Mouse (Mus musculus) central nervous system, embryonic 14 days (tissue): ENCODE data around the gene Carmil3. TPM values are rescaled to one million over a fixed set of nuclear protein-coding genes. Genes with fewer than 3 reads are reported as not detected.

ENCODE experiments used
- polyA plus RNA-seq: library from polyadenylated mRNA; depleted of rRNA; stranded (reverse); fragments of >200 nt; gene quantifications from 2 replicates; pipeline ENCODE4 v1.2.3, GENCODE M21; 2012; rRNA removed

Carmil3 gene
- 195 and 238 TPM in 2 replicates for polyA plus RNA-seq

DNA sequence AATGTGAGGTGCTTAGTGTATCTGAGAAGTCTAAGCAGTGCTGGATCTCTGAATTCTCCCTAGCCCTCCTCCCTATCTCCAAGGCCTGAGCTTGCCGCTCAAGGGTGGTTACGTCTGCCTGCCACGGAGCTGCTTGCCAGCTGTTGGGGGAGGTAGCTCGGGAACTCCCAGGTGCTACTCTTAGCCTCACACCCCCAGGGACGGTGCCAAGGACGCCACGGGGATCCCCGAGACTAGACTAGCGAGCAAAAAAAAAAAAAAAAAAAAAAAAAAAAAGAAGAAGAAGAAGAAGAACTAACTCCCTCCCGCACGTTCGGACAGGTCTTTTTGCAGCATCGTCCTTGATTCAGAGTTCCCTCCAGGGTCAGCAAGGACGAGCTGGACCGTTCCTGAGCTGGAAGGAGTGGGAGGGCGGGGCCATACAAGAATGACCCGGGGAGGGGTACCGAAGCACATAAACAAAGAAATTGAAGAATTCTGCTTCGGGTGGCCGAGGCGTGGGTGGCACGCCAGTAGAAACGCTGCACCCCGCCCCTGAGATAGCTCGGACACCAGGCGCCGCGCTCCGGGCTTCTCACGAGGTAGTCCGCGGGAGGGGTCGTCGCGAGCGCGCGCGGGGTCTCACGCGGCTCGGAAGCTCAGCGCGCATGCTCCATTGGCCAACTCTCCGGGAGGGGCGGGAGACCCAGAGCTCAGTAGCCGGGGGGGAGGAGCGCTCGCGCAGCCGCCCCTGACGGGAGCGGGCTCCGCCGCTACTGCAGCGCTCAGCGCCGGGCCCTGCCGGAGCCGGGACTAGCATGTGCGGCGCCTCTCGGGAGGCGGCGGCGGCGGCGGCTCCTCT is at the start of gene Carmil3:
TSS of gene Carmil3 (plus strand) at position 291 of the 841 bp plus-strand sequence.

GRCm38 (mm10) chr14:55478651-55479599 is 11.5 kb upstream of the Carmil3 start, which contains the start of gene Dhrs4:
Dhrs4 (plus strand) TSS chr14:55478758.

DNA sequence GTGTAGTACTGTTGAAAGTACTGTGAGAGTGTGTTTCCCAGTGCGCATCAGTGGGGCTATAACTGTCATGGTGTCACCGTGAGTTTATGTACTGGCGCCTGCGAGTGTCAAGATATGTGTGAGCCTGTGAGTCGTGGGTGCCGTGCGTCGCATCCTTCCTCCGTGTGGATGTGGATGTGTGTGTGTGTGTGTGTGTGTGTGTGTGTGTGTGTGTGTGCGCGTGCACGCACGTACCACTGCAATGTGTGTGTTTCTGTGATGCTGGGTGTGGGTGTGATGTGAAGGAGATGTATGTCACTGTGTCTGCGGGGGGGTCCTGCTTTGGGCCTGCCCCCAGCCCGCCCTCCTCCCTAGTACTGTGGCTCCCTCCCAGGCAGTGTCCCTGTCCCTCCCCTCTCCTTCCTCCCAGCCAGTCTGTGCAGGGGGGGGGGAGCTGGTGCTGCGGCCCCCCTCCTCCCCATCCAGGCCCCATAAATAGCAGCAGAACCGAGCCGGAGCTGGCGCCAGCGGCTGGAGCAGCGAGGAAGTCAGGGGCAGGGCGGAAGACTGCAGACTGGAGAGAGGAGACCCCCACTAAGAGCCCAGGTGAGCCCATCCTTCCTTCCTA is 19.8 kb downstream of the Carmil3 start, which contains the start of gene Cpne6:
TSS of gene Cpne6 (plus strand) at position 321 of the 607 bp plus-strand sequence.

DNA sequence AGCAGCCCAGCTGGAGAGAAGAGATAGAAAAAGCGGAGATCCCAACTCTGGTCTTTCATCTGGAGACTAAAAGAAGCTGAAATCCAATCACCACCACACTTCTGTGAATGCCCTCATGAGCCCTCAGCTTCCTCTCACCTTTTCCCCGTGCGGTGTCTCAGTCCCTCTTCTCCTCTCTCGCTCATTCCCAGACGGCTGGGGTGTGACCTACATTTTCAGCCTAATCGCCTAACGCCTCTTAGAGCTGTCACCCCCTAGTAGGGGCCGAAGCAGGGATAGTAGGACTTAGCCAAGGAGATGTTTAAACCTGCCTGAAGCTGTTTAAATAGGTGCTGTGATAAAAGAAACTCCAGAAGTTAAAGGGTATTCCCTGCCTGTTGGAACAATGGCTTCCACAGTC is 34.3 kb downstream of the Carmil3 start, which contains the start of gene Nrl:
TSS of gene Nrl (minus strand) at position 197 of the 400 bp plus-strand sequence.

DNA sequence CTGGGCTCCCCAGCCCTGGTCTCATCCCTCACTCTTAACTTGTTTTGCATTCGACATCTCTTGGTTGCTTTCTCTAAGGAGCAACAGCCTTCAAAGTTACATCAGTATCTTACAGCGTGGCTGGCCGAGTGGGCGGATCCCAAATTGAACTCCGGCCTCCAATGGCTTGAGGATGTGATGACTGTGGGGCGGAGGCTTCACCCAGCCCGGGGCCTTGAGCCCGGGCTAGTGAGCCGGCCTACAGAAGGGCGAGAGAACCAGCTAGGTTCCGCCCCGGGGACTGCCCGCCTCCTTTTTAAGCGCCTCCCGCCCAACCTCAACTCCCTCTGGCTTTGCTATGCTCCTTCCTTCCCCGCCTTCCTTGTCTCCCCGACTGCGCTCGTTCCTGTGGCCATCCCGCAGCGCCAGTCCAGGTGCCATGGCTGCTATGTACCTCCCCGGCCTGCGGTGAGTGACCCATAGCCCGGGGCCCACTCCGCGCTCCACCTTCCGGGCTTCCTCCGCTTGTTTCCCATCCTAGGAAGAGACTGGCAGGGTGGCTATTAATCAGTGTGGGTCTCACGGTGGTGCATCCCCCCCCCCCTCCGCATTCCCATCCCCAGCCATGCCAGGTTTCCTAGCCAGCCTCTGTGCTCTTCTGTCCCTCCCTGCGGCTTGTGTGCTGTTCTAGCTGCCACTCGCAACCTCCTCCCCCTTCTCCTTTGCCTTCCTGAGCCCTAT is 49.8 kb downstream of the Carmil3 start, which contains the start of gene Pck2:
TSS of gene Pck2 (plus strand) at position 200 of the 720 bp plus-strand sequence.

Other genes with a start within 250 kb of the Carmil3 start
- gene Dhrs4, start 11.9 kb upstream of the Carmil3 start, polyA plus RNA-seq, result 36.2 and 37.6 TPM in 2 replicates
- 7.3 and 10.1 TPM in 2 replicates for gene Cpne6, start 19.8 kb downstream of the Carmil3 start, polyA plus RNA-seq
- gene Nrl, start 34.3 kb downstream of the Carmil3 start, polyA plus RNA-seq, result 0.64 and 0.80 TPM in 2 replicates
- gene Pck2, start 49.6 kb downstream of the Carmil3 start, polyA plus RNA-seq, result 19.4 and 24.9 TPM in 2 replicates
- 99.5 and 110 TPM in 2 replicates for gene Dcaf11, start 69.4 kb downstream of the Carmil3 start, polyA plus RNA-seq
- 0.55 and 0.85 TPM in 2 replicates for gene A730061H03Rik, start 69.8 kb downstream of the Carmil3 start, polyA plus RNA-seq
- 0.20 and 4.1 TPM in 2 replicates for gene Fitm1, start 85.0 kb downstream of the Carmil3 start, polyA plus RNA-seq
- gene Psme1, start 87.5 kb downstream of the Carmil3 start, polyA plus RNA-seq, result 95.6 and 100 TPM in 2 replicates
- 15.2 and 19.4 TPM in 2 replicates for gene Emc9, start 94.7 kb downstream of the Carmil3 start, polyA plus RNA-seq
- gene Psme2, start 100.5 kb downstream of the Carmil3 start, polyA plus RNA-seq, result 80.2 and 87.2 TPM in 2 replicates
- gene Rnf31, start 101.1 kb downstream of the Carmil3 start, polyA plus RNA-seq, result 24.8 and 26.6 TPM in 2 replicates
- 27.1 and 27.9 TPM in 2 replicates for gene Irf9, start 112.9 kb downstream of the Carmil3 start, polyA plus RNA-seq
- gene Rec8, start 127.4 kb downstream of the Carmil3 start, polyA plus RNA-seq, result 19.0 and 25.2 TPM in 2 replicates
- gene Ipo4, start 145.3 kb downstream of the Carmil3 start, polyA plus RNA-seq, result 171 and 172 TPM in 2 replicates
- gene Gm49378, start 147.2 kb downstream of the Carmil3 start, polyA plus RNA-seq, result 6.9 and 7.0 TPM in 2 replicates
- gene Tm9sf1, start 153.2 kb downstream of the Carmil3 start, polyA plus RNA-seq, result 48.4 and 58.4 TPM in 2 replicates
- 2.0 and 2.1 TPM in 2 replicates for gene Tssk4, start 159.5 kb downstream of the Carmil3 start, polyA plus RNA-seq
- gene Mdp1, start 169.9 kb downstream of the Carmil3 start, polyA plus RNA-seq, result 52.9 and 57.0 TPM in 2 replicates
- 43.0 and 44.1 TPM in 2 replicates for gene Gmpr2, start 181.3 kb downstream of the Carmil3 start, polyA plus RNA-seq
- 461 and 488 TPM in 2 replicates for gene Nedd8, start 181.5 kb downstream of the Carmil3 start, polyA plus RNA-seq
- 32.9 and 33.1 TPM in 2 replicates for gene Tinf2, start 191.2 kb downstream of the Carmil3 start, polyA plus RNA-seq
- 0.43 and 1.5 TPM in 2 replicates for gene Tgm1, start 223.3 kb downstream of the Carmil3 start, polyA plus RNA-seq
- gene Rabggta, start 231.6 kb downstream of the Carmil3 start, polyA plus RNA-seq, result 57.1 and 61.9 TPM in 2 replicates